8 mouse cellular contexts compared by ENCODE assay signal in the genomic region with DNA sequence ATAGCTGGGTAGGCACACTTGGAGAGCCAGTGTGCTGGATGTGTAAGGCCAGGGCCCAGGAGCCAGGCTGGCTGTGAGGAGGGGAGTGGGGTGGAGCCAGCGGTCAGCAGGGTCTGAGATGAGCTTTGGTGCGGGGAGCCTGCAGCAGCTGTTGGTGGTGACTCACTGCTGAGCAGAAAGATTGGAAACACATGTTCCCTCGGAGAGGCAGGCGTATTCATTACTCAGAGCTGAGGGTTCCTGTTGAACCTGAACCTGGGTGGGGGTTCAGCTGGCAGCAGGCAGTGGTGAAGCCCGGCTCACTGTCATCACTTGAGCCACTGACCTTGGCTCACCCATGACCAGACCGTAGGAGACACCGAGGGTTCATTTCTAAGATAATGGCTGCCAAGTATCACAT. TPM values are rescaled to one million over a fixed set of nuclear protein-coding genes. Genes with fewer than 3 reads are reported as not detected.
DNase-seq lines count a peak whose midpoint lies in the region; ATAC-seq lines count a peak whose summit lies in the region.

No protein-coding gene starts in this region.

- H3K4me3 ChIP-seq in heart, embryonic 11.5 days (ENCODE audit: low read depth, low read length): no peak overlapping the region

- DNase-seq in lung, adult 18-20 months: peak; percentile 34 to 55
- DNase-seq in lung, postnatal 25 days (ENCODE audit: low spot score): no peak
- peak; percentile 80 for DNase-seq in embryo, embryonic 10 days (ENCODE audit: low spot score)
- DNase-seq in lung, postnatal 14 days: peak; percentile 39
- DNase-seq in spleen, adult 12 weeks (ENCODE audit: low spot score): no peak
- no peak for DNase-seq in layer of hippocampus, adult 9-10 months (ENCODE audit: low spot score)
- DNase-seq in thymus, postnatal 0 days (ENCODE audit: low spot score): no peak

- no peaks in the 10 kb centered on the region for H3K9me3 ChIP-seq in heart, embryonic 11.5 days (replicated peaks; ENCODE audit: control insufficient read depth, low read length)

- peak overlapping the region; percentile 57 for H3K27ac ChIP-seq in heart, embryonic 11.5 days (ENCODE audit: low read depth, low read length)

- H3K36me3 ChIP-seq in heart, embryonic 11.5 days (ENCODE audit: control insufficient read depth, insufficient read depth, low read length): no peaks in the 10 kb centered on the region

- H3K27me3 ChIP-seq in heart, embryonic 11.5 days (ENCODE audit: control insufficient read depth, insufficient read depth, low read length): no peaks in the 10 kb centered on the region

- no peak overlapping the region for H3K9ac ChIP-seq in heart, embryonic 11.5 days (ENCODE audit: low read depth, low read length)

- H3K4me2 ChIP-seq in heart, embryonic 11.5 days: no peak overlapping the region

- peak; percentile 42; the same call in 1 of the 2 replicates for ATAC-seq in heart, embryonic 11.5 days (replicated peaks; ENCODE audit: insufficient number of reproducible peaks, low FRiP score, low TSS enrichment)

- 37% methylated on average over 7 of the region's 7 CpGs for WGBS in heart, embryonic 11.5 days (ENCODE audit: insufficient replicate concordance)

- peaks cover 28% of the 10 kb centered on the region for H3K4me1 ChIP-seq in heart, embryonic 11.5 days (ENCODE audit: control insufficient read depth, insufficient read depth, low read length)

RNA-seq across cellular contexts. Expression of a gene that starts 9.6 kb away (rescaled TPM):
- 46.0 and 50.8 TPM in 2 replicates for polyA plus RNA-seq in heart, embryonic 11.5 days (2014; fragmentation: Nextera tagmentation; extraction: Ambion mirVana)
- polyA plus RNA-seq in thymus, postnatal 0 days (2015; fragmentation: Nextera tagmentation; extraction: Ambion mirVana): 45.1 and 45.2 TPM in 2 replicates

RNA-seq across cellular contexts. Expression of a gene that starts 22.9 kb away (rescaled TPM):
- 0.18 and 0.31 TPM in 2 replicates for polyA plus RNA-seq in heart, embryonic 11.5 days (2014; fragmentation: Nextera tagmentation; extraction: Ambion mirVana)
- polyA plus RNA-seq in thymus, postnatal 0 days (2015; fragmentation: Nextera tagmentation; extraction: Ambion mirVana): 0.21 and 0.30 TPM in 2 replicates

RNA-seq across cellular contexts. Expression of a gene that starts 36.7 kb away (rescaled TPM):
- polyA plus RNA-seq in heart, embryonic 11.5 days (2014; fragmentation: Nextera tagmentation; extraction: Ambion mirVana): 3.1 and 3.8 TPM in 2 replicates
- polyA plus RNA-seq in thymus, postnatal 0 days (2015; fragmentation: Nextera tagmentation; extraction: Ambion mirVana): 100.0 and 116 TPM in 2 replicates

RNA-seq across cellular contexts. Expression of a gene that starts 53.7 kb away (rescaled TPM):
- 16.0 and 17.1 TPM in 2 replicates for polyA plus RNA-seq in heart, embryonic 11.5 days (2014; fragmentation: Nextera tagmentation; extraction: Ambion mirVana)
- polyA plus RNA-seq in thymus, postnatal 0 days (2015; fragmentation: Nextera tagmentation; extraction: Ambion mirVana): 24.6 and 26.6 TPM in 2 replicates

Comparison
In these comparisons a context has a peak if more than half of its experiments do, and no peak if none do; other contexts are left out.
1. DNase-seq: peak in lung, adult 18-20 months (2 of 2), embryo, embryonic 10 days (single experiment) and lung, postnatal 14 days (single experiment); none in lung, postnatal 25 days (single experiment), spleen, adult 12 weeks (single experiment), layer of hippocampus, adult 9-10 months (single experiment) and thymus, postnatal 0 days (single experiment).
2. RNA of a gene that starts 36.7 kb away (polyA plus RNA-seq): 100.0 to 116 TPM in thymus, postnatal 0 days; 3.1 to 3.8 TPM in heart, embryonic 11.5 days; every median in the first group is over 10 times any median in the second.